Mouse (Mus musculus): Measurements from ENCODE around the gene Ift122.

Ift122 gene

GRCm38 (mm10) chr6:115891497-115892061 is 38.3 kb downstream of the Ift122 start:
- in situ Hi-C loops (cut with MseI, MboI) = loop anchor here (10.0 kb wide), 2 partner anchors 233 to 243 kb away; no protein-coding TSS in a partner anchor

GRCm38 (mm10) chr6:115892363-115892762 is 39.1 kb downstream of the Ift122 start:
- in situ Hi-C loops (cut with MseI, MboI) = loop anchor here (10.0 kb wide), 2 partner anchors 232 to 242 kb away; no protein-coding TSS in a partner anchor

- in situ Hi-C loops (cut with MseI, MboI) = loop anchor here (10.0 kb wide), 2 partner anchors 228 to 238 kb away; no protein-coding TSS in a partner anchor
Measured at GRCm38 (mm10) chr6:115896346-115896745, 43.1 kb downstream of the Ift122 start.

GRCm38 (mm10) chr6:115897117-115897516 is 43.8 kb downstream of the Ift122 start:
- in situ Hi-C loops (cut with MseI, MboI) = loop anchor here (10.0 kb wide), 2 partner anchors 228 to 238 kb away; no protein-coding TSS in a partner anchor

- in situ Hi-C loops (cut with MseI, MboI) = loop anchor here (10.0 kb wide), 2 partner anchors 227 to 237 kb away; no protein-coding TSS in a partner anchor
Measured at GRCm38 (mm10) chr6:115897926-115898520, 44.8 kb downstream of the Ift122 start.

- in situ Hi-C loops (cut with MseI, MboI) = loop anchor here in 1 of 2 experiments (5.0 kb wide), 1 partner anchor 106 kb away; no protein-coding TSS in a partner anchor
Measured at GRCm38 (mm10) chr6:115901062-115901461, 47.8 kb downstream of the Ift122 start.

- in situ Hi-C loops (cut with MseI, MboI) = loop anchor here in 1 of 2 experiments (5.0 kb wide), 1 partner anchor 106 kb away; no protein-coding TSS in a partner anchor
Measured at GRCm38 (mm10) chr6:115901489-115901931, 48.2 kb downstream of the Ift122 start.

GRCm38 (mm10) chr6:115902545-115902944 is 49.3 kb downstream of the Ift122 start:
- in situ Hi-C loops (cut with MseI, MboI) = loop anchor here in 1 of 2 experiments (5.0 kb wide), 1 partner anchor 105 kb away; no protein-coding TSS in a partner anchor

GRCm38 (mm10) chr6:115905568-115905967 is 52.3 kb downstream of the Ift122 start:
- in situ Hi-C loops (cut with MseI, MboI) = no loop called here

- in situ Hi-C loops (cut with MseI, MboI) = no loop called here
Measured at GRCm38 (mm10) chr6:115906455-115906854, 53.2 kb downstream of the Ift122 start.

- in situ Hi-C loops (cut with MseI, MboI) = no loop called here
Measured at GRCm38 (mm10) chr6:115906871-115907270, 53.6 kb downstream of the Ift122 start.

GRCm38 (mm10) chr6:115908421-115908982 is 55.2 kb downstream of the Ift122 start:
- in situ Hi-C loops (cut with MseI, MboI) = no loop called here

- in situ Hi-C loops (cut with MseI, MboI) = no loop called here
Measured at GRCm38 (mm10) chr6:115909052-115909451, 55.8 kb downstream of the Ift122 start.

GRCm38 (mm10) chr6:115909940-115910339 is 56.7 kb downstream of the Ift122 start:
- in situ Hi-C loops (cut with MseI, MboI) = no loop called here

- in situ Hi-C loops (cut with MseI, MboI) = no loop called here
Measured at GRCm38 (mm10) chr6:115911763-115912162, 58.5 kb downstream of the Ift122 start.

GRCm38 (mm10) chr6:115913482-115913881 is 60.2 kb downstream of the Ift122 start:
- in situ Hi-C loops (cut with MseI, MboI) = no loop called here

- in situ Hi-C loops (cut with MseI, MboI) = no loop called here
Measured at GRCm38 (mm10) chr6:115914511-115915202, 61.4 kb downstream of the Ift122 start.

- in situ Hi-C loops (cut with MseI, MboI) = no loop called here
Measured at GRCm38 (mm10) chr6:115915601-115916445, 62.6 kb downstream of the Ift122 start.

GRCm38 (mm10) chr6:115916611-115917010 is 63.3 kb downstream of the Ift122 start:
- in situ Hi-C loops (cut with MseI, MboI) = no loop called here

- in situ Hi-C loops (cut with MseI, MboI) = no loop called here
Measured at GRCm38 (mm10) chr6:115918615-115919014, 65.3 kb downstream of the Ift122 start.

- in situ Hi-C loops (cut with MseI, MboI) = no loop called here
Measured at GRCm38 (mm10) chr6:115919876-115920275, 66.6 kb downstream of the Ift122 start.
